Mouse (Mus musculus) macrophage (primary cell): ENCODE data around the gene Zfp691. TPM values are rescaled to one million over a fixed set of nuclear protein-coding genes. Genes with fewer than 3 reads are reported as not detected.

Experiments used
- H3K27ac ChIP-seq: fragments of 350-480 bp; formaldehyde crosslinking; 2 replicates; pipeline ENCODE4 v1.9.0; 2021
- H3K36me3 ChIP-seq: fragments of 350-480 bp; formaldehyde crosslinking; 2 replicates; pipeline ENCODE4 v1.9.0; 2021; ENCODE audit errors: inconsistent target
- H3K4me3 ChIP-seq: fragments of 350-480 bp; formaldehyde crosslinking; 2 replicates; pipeline ENCODE4 v1.9.0; 2021; ENCODE audit errors: inconsistent target
- H3K79me2 ChIP-seq: fragments of 350-480 bp; formaldehyde crosslinking; 2 replicates; pipeline ENCODE4 v1.9.0; 2021; ENCODE audit errors: inconsistent target
- WGBS: methylation state at CpG from one replicate; pipeline ENCODE4 v1.1.7; 2026; ENCODE audit warnings: inconsistent platforms; ENCODE audit not compliant: missing documents; 5-methylcytosine and 5-hydroxymethylcytosine counted together
- polyA plus RNA-seq: library from polyadenylated mRNA; stranded (reverse); fragments of 250-400 nt; gene quantifications from 3 replicates; pipeline ENCODE4 v1.2.4, GENCODE M21; 2018; ENCODE audit warnings: inconsistent platforms

Gene Zfp691
- polyA plus RNA-seq, 1 experiment from 2014 or later, result 1.2 TPM

DNA sequence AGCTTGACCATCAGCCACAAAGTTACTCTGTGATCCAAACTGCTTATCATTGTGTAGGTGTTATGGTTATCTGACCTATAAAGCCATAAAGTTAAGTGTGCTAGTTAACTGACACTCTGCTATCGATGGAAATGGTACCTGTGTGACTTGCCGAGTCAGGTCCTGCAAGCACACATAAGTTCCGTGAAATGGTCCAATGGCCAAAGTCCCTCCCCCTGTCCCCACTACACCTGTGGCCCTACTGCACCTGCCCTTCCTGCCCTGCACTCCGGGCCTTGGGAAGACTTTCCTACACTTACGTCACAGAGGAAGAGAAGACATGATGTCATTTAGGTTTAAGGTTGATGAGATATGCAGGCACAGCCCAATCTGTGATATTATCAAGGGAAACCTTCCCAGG, 26.6 kb downstream of the Zfp691 start:
- H3K36me3 ChIP-seq, result no peaks in the 10 kb centered on the region
- H3K79me2 ChIP-seq, result no peaks in the 10 kb centered on the region
- H3K4me3 ChIP-seq, result no peak overlapping the region
- 93% methylated on average over 5 of the region's 5 CpGs for WGBS
- no peak overlapping the region for H3K27ac ChIP-seq

DNA sequence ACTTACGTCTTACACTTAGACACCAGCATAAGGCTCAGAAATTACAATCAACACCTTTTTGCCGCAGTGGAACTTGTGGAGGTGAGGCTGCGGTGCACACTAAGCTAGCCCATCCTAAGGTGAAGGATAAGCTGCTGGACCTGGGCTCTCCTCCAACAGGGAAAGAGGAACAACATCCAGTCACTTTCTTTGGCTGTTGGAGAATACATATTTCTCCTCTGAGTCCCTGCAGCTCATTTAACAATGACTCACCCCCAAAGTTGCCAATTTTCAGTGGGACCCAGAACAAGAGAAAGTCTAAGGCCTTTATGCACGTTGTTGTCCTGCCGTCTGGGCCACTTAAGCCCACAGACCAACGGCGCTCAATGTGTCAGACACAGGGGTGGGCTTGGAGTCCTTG, 27.2 kb downstream of the Zfp691 start:
- Histone ChIP-seq H3K27ac (no peak overlapping the region), H3K79me2 (no peaks in the 10 kb centered on the region), H3K4me3 (no peak overlapping the region), H3K36me3 (no peaks in the 10 kb centered on the region)
- 92% methylated on average over 7 of the region's 7 CpGs for WGBS

DNA sequence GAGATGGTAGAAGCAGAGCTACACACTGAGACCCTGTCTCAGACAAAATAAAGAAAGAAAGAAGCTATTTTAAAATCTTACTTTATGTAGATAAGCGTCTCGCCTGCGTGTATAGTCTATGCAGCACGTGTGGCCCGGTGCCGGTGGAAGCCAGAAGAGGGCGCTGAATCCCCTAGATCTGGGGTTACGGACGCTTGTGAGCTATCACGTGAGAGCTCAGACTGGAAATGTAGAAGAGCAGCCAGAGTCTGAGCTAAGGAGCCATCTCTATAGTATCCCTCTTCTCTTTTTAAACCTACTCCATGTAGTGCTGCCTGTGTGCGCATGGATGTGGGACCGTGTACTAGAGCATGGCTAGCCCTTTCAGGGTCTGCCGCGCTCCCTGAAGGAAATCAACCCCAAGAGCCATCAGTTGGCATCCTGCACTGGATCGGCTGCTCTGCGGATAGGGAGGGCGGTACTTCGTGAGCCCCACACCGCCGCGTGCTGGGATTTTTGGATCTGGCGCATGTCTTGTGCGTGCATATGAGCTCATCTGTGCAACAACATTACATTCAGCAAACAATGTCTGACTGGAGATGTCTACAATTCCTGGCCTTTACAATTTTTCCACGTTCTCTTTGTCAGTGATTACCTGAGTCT, 31.6 kb downstream of the Zfp691 start:
- Histone ChIP-seq H3K36me3 (0 out of 2 replicates have a peak, but pooled peaks cover under 1% of the 10 kb centered on the region), H3K4me3 (no peak overlapping the region), H3K27ac (no peak overlapping the region), H3K79me2 (no peaks in the 10 kb centered on the region)
- 76% methylated on average over 24 of the region's 24 CpGs for WGBS

DNA sequence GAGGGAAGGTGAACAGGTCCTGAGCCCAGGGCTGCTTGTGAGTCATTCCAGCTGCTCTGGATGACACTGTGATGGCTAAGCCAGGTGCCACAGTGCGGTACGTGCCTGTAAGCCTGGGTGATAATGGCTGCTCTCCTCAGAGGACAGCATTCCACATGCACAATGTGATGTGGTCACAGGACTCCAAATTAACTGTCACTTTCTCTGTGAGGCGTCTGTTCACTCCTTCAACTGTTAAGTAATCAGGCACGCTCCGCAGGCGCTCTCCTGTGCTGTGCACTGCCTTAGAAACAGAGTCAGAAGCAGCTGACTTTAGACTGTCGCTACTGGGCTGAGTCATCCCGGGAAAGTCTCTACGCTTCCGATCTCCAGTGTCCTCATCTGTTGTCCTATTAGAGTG, 32.8 kb downstream of the Zfp691 start:
- no peak overlapping the region for H3K4me3 ChIP-seq
- 91% methylated on average over 10 of the region's 10 CpGs for WGBS
- H3K79me2 ChIP-seq, result no peaks in the 10 kb centered on the region
- no peak overlapping the region for H3K27ac ChIP-seq
- peaks cover 12% of the 10 kb centered on the region; the same call in 1 of the 2 replicates for H3K36me3 ChIP-seq

DNA sequence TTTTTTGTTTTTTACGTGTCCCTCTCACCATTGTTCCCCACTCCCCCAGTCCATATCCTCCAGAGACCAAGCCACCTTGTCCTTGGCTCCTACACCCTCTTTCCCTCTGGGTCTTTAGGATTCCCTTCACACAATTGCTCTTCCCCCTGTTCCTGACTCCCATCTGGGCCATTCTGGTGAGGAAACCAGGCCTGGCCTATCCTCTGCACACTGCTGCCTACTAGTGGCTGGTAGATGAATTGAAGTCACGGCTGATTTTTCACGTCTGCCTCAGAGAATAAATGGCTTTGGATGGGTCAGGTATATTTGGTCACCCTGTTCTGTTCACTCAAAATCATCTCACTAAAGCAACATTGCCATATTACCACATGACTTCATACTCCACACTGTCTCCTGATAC, 33.9 kb downstream of the Zfp691 start:
- Histone ChIP-seq H3K36me3 (peaks cover 21% of the 10 kb centered on the region), H3K79me2 (no peaks in the 10 kb centered on the region), H3K27ac (no peak overlapping the region), H3K4me3 (no peak overlapping the region)
- 80% methylated on average over 1 of the region's 3 CpGs for WGBS

DNA sequence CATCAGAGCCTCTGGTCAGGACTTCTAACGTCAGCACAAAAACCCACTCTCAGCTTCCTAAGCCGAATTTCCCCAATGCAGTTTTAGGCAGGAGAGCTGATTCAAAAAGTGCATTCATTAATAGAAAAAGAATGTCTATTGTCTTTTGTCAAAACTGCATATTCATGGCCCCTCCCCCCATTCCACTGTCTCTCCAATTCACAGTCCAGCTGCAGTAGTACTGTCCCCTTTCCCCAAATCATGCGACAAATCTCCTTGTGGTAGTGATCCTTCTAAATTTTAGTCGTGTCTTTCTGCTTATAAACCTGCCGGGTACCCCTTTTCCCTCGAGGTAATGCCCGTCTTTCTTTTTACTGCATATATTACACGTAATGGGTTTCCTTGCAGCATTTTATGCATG, 35.2 kb downstream of the Zfp691 start:
- WGBS, result 90% methylated on average over 8 of the region's 8 CpGs
- no peaks in the 10 kb centered on the region for H3K79me2 ChIP-seq
- H3K27ac ChIP-seq, result no peak overlapping the region
- H3K36me3 ChIP-seq, result peaks cover 33% of the 10 kb centered on the region
- H3K4me3 ChIP-seq, result no peak overlapping the region

DNA sequence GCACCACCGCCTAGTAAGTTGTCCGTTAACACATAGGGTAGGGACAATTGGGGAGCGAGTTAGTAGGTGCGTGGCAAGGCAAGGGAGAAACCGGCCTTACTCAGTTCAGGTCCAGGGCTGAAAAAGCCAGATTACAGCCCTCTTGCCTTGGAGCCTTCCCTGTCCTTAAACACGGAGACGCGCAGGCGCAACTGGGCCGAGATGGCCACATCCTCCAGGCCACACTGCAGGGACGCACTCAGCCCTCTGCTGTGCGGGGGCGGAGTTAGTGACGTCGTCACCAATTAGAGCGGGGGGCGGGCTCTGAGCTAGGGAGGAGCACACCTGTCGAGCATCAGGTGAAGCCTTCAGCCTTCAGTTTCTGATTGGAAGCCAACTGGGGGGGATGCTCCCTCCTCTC, 35.8 kb downstream of the Zfp691 start:
- 86% methylated on average over 11 of the region's 18 CpGs for WGBS
- Histone ChIP-seq H3K27ac (no peak overlapping the region), H3K36me3 (peaks cover 38% of the 10 kb centered on the region), H3K4me3 (no peak overlapping the region), H3K79me2 (no peaks in the 10 kb centered on the region)

DNA sequence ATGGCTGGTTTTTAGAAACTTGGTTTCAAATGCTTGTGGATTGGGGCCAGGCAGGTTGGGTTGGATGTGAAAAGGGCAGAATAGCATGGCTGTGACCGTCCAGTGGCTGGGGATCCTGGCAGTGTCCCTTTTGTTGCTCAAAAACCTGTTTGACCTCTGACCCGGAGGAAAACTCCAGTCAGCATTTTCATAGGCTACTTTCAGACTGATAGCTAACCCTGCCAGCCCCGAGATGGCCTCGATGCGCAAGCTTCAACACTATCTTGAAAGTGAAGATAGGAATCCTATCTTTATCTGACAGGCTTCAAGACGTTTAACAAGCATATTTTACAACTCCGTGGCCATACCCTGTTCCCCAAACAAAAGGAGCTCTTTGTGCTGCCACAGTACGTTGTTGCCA, 36.7 kb downstream of the Zfp691 start:
- Histone ChIP-seq H3K79me2 (no peaks in the 10 kb centered on the region), H3K27ac (no peak overlapping the region), H3K36me3 (peaks cover 47% of the 10 kb centered on the region), H3K4me3 (no peak overlapping the region)
- 88% methylated on average over 8 of the region's 8 CpGs for WGBS

DNA sequence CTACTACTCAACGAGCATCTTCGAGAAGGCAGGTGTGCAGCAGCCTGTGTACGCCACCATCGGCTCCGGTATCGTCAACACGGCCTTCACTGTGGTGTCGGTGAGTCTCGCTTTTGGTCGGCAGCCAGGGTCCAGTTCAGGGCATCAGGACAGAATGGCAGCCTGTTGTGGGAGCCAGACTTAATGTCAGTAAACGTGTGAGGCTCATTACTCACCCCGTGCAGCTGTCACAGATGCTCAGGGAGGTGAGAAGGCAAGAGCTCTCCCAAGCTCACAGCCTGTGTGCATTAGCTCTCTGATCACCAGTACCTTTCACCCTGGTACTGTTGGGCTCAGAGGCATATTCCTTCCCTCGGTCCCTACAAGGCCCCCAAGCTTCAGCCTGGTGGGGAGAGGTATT, 40.1 kb downstream of the Zfp691 start:
- WGBS, result 92% methylated on average over 13 of the region's 13 CpGs

DNA sequence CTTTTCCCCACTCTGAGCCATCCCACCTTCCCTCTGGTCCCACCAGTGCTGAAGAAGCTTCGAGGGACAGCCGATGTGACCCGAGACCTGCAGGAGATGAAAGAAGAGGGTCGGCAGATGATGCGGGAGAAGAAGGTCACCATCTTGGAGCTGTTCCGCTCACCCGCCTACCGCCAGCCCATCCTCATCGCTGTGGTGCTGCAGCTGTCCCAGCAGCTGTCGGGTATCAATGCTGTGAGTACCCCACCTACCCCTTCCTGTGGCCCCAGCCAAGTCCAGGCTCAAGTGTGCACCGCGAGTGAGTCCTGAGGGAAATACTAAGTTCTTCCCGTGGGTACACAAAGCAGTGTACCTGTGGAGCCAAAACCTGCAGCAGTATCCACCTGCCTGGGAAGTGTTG, 40.7 kb downstream of the Zfp691 start:
- Histone ChIP-seq H3K27ac (no peak overlapping the region), H3K4me3 (no peak overlapping the region), H3K79me2 (peaks cover 26% of the 10 kb centered on the region), H3K36me3 (peaks cover 47% of the 10 kb centered on the region)
- 95% methylated on average over 13 of the region's 13 CpGs for WGBS

More for the DNA sequence above, 40.1 kb downstream of the Zfp691 start:
- no peak overlapping the region for H3K4me3 ChIP-seq
- peaks cover 20% of the 10 kb centered on the region for H3K79me2 ChIP-seq
- no peak overlapping the region for H3K27ac ChIP-seq
- H3K36me3 ChIP-seq, result peaks cover 47% of the 10 kb centered on the region

DNA sequence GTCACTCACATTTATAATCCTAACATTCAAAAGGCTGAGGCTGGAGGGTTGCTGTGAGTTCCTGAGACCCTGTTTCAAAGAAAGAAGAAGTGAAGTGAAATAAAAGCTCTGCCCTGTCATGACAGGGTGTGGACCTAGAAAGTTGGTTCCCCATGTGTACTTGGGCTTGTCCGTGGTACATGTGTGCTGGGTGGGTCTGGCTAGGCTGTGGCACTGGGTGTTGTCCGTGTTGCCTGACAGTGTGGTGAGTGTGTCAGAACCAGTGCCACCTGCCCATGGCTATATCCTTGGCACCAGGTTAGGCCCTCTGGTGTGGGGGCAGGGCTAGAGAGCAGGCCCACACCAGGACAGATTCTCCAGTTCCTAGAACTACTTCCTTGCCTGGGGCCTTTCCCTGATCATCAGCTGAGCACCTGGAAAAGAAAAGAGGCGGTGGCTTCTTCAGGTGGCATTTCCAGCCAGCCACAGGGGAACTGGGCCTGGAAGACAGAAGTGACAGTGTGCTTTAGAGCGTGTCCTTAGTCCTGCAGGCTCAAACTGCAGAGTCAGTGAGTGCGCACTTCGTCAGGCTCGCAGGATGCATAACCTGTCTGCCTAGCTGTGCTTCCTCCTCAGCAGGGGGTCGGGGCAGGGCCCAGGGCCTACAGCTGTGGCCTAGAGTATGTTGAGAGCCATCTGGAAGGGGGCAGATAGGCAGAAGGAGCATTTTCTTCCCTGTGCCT, 42.6 kb downstream of the Zfp691 start:
- 74% methylated on average over 8 of the region's 8 CpGs for WGBS

DNA sequence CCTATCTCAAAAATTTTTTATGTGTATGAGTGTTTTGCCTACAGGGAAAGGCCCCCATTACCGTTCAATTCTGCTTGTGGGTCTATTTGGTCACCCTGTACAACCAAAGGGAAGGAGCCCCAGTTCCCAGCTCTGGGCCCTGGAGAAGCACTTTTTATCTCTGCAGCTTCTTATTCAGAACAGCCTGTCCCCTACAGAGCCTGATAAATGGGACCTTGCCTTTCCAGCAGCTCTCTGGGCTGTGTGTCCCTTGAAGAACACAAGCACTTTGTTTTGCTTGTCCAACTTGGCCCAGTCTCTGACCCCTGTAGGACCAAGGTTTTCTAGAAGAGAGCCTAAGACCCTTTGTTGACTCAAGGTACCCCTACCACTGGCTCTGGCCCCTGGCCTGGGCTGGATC, 44.9 kb downstream of the Zfp691 start:
- WGBS, result 92% methylated on average over 1 of the region's 1 CpGs
- Histone ChIP-seq H3K79me2 (peaks cover 39% of the 10 kb centered on the region), H3K27ac (no peak overlapping the region), H3K4me3 (no peak overlapping the region), H3K36me3 (peaks cover 18% of the 10 kb centered on the region)

More for the DNA sequence above, 42.6 kb downstream of the Zfp691 start:
- H3K4me3 ChIP-seq, result no peak overlapping the region
- H3K36me3 ChIP-seq, result peaks cover 37% of the 10 kb centered on the region
- H3K27ac ChIP-seq, result no peak overlapping the region
- H3K79me2 ChIP-seq, result peaks cover 33% of the 10 kb centered on the region

DNA sequence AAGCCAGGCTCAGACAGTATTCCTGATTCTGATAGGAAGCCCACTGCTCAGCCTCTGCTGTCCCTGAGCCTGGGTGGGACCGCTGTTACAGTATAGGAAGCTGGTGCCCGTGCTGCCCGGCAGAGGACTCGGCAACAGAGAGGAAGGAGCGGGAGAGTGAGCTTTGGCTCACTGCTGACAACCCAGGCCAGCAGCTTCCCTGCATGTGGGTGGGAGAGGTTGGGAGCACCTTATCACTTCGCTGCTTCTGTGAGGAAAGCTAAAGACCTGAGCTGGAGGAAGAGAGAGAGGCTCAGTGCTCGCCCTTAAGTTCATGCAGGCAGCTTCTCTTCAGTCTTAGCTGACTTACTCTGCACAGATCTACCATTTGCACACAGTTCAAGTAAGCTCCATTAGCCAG, 45.4 kb downstream of the Zfp691 start:
- no peak overlapping the region for H3K4me3 ChIP-seq
- 60% methylated on average over 7 of the region's 7 CpGs for WGBS
- peaks cover 13% of the 10 kb centered on the region for H3K36me3 ChIP-seq
- H3K79me2 ChIP-seq, result peaks cover 44% of the 10 kb centered on the region
- peak overlapping the region; percentile 91 for H3K27ac ChIP-seq

DNA sequence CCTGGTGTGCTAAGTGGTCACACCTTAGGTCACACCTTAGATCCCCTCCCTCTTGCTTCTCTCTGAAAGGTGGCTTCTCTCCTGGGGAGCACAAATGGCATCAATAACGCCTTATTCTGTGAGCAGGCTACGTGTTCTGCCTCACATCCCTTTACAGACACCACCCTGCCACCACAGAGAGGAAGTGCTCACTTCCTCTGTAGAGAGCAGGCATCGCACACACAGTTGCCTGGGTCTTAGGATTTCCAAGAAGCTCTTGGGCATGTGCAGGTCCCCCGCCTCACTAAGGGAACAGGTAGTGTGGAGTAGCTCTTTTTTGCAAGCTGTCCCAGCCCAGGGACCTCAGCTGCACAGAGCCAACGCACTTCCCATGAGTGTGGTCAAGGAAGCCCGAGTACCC, 46.8 kb downstream of the Zfp691 start:
- no peak overlapping the region for H3K4me3 ChIP-seq
- peak overlapping the region; percentile 91 for H3K27ac ChIP-seq
- peaks cover 58% of the 10 kb centered on the region for H3K79me2 ChIP-seq
- no peaks in the 10 kb centered on the region; the same call in 1 of the 2 replicates for H3K36me3 ChIP-seq
- WGBS, result 0% methylated on average over 6 of the region's 6 CpGs

DNA sequence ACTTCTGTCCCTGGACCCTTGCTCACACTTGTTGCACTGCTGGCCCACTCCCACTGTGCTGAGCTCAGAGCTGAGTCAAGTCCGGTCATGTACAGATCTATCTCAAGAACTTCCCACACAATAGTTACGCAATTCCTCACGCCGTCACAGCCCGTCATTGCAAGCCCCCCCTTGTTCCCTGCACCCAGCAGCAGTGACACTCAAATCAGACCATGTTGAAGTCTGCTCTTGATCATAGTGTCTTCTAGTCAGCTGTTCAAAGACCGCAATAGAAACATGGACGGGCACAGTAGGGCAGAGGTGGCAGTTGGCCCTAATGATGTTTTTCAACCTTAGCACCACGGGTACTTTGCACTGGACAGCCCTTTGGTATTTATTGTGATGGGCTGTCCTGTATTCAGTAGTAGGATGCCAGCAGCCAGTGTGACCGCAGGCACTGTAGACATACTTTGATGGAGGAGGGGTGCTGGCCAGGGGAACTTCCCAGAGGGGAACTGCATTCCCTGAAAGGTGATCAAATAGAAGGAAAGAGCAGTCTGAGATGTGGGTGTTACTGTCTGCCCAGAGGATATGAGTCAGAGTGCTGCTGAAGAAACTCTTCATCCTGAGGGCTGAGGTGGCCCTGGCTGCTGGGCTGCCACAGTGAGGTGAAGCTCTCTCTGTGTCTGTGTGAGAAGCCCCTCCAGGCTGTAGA, 48.3 kb downstream of the Zfp691 start:
- H3K79me2 ChIP-seq, result peaks cover 71% of the 10 kb centered on the region
- H3K36me3 ChIP-seq, result no peaks in the 10 kb centered on the region
- H3K27ac ChIP-seq, result peak overlapping the region; percentile 91
- H3K4me3 ChIP-seq, result no peak overlapping the region
- WGBS, result 17% methylated on average over 9 of the region's 9 CpGs
